Mouse (Mus musculus): ENCODE results near the gene Zfp113. TPM values are rescaled to one million over a fixed set of nuclear protein-coding genes. Genes with fewer than 3 reads are reported as not detected.
A peak's percentile ranks its signal among the peaks of the same experiment; 100 is the strongest.

Gene Zfp113
- polyA plus RNA-seq (2015; fragmentation: Nextera tagmentation; extraction: Ambion mirVana), result 38.9 and 40.5 TPM in 2 replicates

GRCm38 (mm10) chr5:138155443-138155976, at the start of gene Zfp113:
TSS of gene Zfp113 (minus strand) at chr5:138155744.
- peak within 1 kb of the TSS; percentile 97 for H3K9ac ChIP-seq
- WGBS, result under 1% methylated on average over 31 of the region's 31 CpGs
- H3K4me2 ChIP-seq, result peak within 1 kb of the TSS; percentile 75
- ATAC-seq (ENCODE audit: low FRiP score), result peak; percentile 96
- H3K27me3 ChIP-seq, result no peaks in the 10 kb centered on the region
- peak within 1 kb of the TSS; percentile 80 for H3K4me3 ChIP-seq
- peaks cover 23% of the 10 kb centered on the region for H3K36me3 ChIP-seq
- H3K4me1 ChIP-seq (replicated peaks), result peaks cover 16% of the 10 kb centered on the region
- H3K27ac ChIP-seq, result peak within 1 kb of the TSS; percentile 99
- H3K9me3 ChIP-seq, result no peaks in the 10 kb centered on the region

GRCm38 (mm10) chr5:138202086-138202485, 46.5 kb upstream of the Zfp113 start:
- no peak overlapping the region for H3K9ac ChIP-seq
- H3K4me1 ChIP-seq (replicated peaks), result no peaks in the 10 kb centered on the region
- H3K27ac ChIP-seq, result no peak overlapping the region
- no peaks in the 10 kb centered on the region for H3K9me3 ChIP-seq
- H3K27me3 ChIP-seq, result no peaks in the 10 kb centered on the region
- H3K4me2 ChIP-seq, result no peak overlapping the region
- WGBS, result 85% methylated on average over 3 of the region's 3 CpGs
- no peak overlapping the region for H3K4me3 ChIP-seq
- ATAC-seq (ENCODE audit: low FRiP score), result no peak
- no peaks in the 10 kb centered on the region for H3K36me3 ChIP-seq

GRCm38 (mm10) chr5:138199576-138199975, 44.0 kb upstream of the Zfp113 start:
- 11% methylated on average over 1 of the region's 1 CpGs for WGBS
- H3K27me3 ChIP-seq, result no peaks in the 10 kb centered on the region
- H3K4me2 ChIP-seq, result no peak overlapping the region
- peaks cover 12% of the 10 kb centered on the region for H3K4me1 ChIP-seq (replicated peaks)
- H3K9ac ChIP-seq, result no peak overlapping the region
- no peak overlapping the region for H3K27ac ChIP-seq
- no peaks in the 10 kb centered on the region for H3K9me3 ChIP-seq
- no peaks in the 10 kb centered on the region for H3K36me3 ChIP-seq
- no peak for ATAC-seq (ENCODE audit: low FRiP score)
- no peak overlapping the region for H3K4me3 ChIP-seq

- Histone ChIP-seq H3K27ac (no peak overlapping the region), H3K9me3 (no peaks in the 10 kb centered on the region), H3K4me3 (peak overlapping the region; percentile 68), H3K27me3 (no peaks in the 10 kb centered on the region), H3K36me3 (peaks cover 28% of the 10 kb centered on the region), H3K4me1 (replicated peaks) (peaks cover 19% of the 10 kb centered on the region), H3K9ac (peak overlapping the region; percentile 87), H3K4me2 (peak overlapping the region; percentile 94)
- ATAC-seq (ENCODE audit: low FRiP score), result no peak
- 72% methylated on average over 7 of the region's 7 CpGs for WGBS
These were observed 39.9 kb upstream of the Zfp113 start for GRCm38 (mm10) chr5:138195463-138195862.

- peak; percentile 73 for ATAC-seq (ENCODE audit: low FRiP score)
- Histone ChIP-seq H3K9me3 (no peaks in the 10 kb centered on the region), H3K4me3 (peak overlapping the region; percentile 68), H3K36me3 (peaks cover 33% of the 10 kb centered on the region), H3K9ac (peak overlapping the region; percentile 87), H3K27me3 (no peaks in the 10 kb centered on the region), H3K4me2 (peak overlapping the region; percentile 94), H3K4me1 (replicated peaks) (peaks cover 19% of the 10 kb centered on the region), H3K27ac (peak overlapping the region; percentile 92)
- WGBS, result 1% methylated on average over 29 of the region's 29 CpGs
These were observed 39.3 kb upstream of the Zfp113 start for GRCm38 (mm10) chr5:138194755-138195345.

GRCm38 (mm10) chr5:138193771-138194727, 38.5 kb upstream of the Zfp113 start, which contains the start of gene Mblac1:
TSS of gene Mblac1 (plus strand) at chr5:138194314.
- Histone ChIP-seq H3K9ac (peak within 1 kb of the TSS; percentile 87), H3K4me3 (peak within 1 kb of the TSS; percentile 68), H3K4me2 (peak within 1 kb of the TSS; percentile 94), H3K27me3 (no peaks in the 10 kb centered on the region), H3K36me3 (peaks cover 36% of the 10 kb centered on the region), H3K27ac (peak within 1 kb of the TSS; percentile 92), H3K4me1 (replicated peaks) (peaks cover 20% of the 10 kb centered on the region), H3K9me3 (no peaks in the 10 kb centered on the region)
- 8% methylated on average over 54 of the region's 54 CpGs for WGBS
- peak; percentile 85 for ATAC-seq (ENCODE audit: low FRiP score)

GRCm38 (mm10) chr5:138187661-138188306, 32.2 kb upstream of the Zfp113 start:
- Histone ChIP-seq H3K9ac (peak overlapping the region; percentile 79), H3K27ac (peak overlapping the region; percentile 77), H3K27me3 (no peaks in the 10 kb centered on the region), H3K36me3 (peaks cover 46% of the 10 kb centered on the region), H3K4me3 (peak overlapping the region; percentile 78), H3K4me1 (replicated peaks) (peaks cover 26% of the 10 kb centered on the region), H3K4me2 (peak overlapping the region; percentile 79), H3K9me3 (no peaks in the 10 kb centered on the region)
- ATAC-seq (ENCODE audit: low FRiP score), result peak; percentile 87
- WGBS, result 0% methylated on average over 10 of the region's 10 CpGs

- no peaks in the 10 kb centered on the region for H3K9me3 ChIP-seq
- peak within 1 kb of the TSS; percentile 82 for H3K27ac ChIP-seq
- peaks cover 26% of the 10 kb centered on the region for H3K4me1 ChIP-seq (replicated peaks)
- H3K4me2 ChIP-seq, result peak within 1 kb of the TSS; percentile 79
- H3K27me3 ChIP-seq, result no peaks in the 10 kb centered on the region
- peak; percentile 83 for ATAC-seq (ENCODE audit: low FRiP score)
- 1% methylated on average over 31 of the region's 31 CpGs for WGBS
- H3K9ac ChIP-seq, result peak within 1 kb of the TSS; percentile 84
- peak within 1 kb of the TSS; percentile 78 for H3K4me3 ChIP-seq
- peaks cover 46% of the 10 kb centered on the region for H3K36me3 ChIP-seq
These were observed 31.6 kb upstream of the Zfp113 start, which contains the start of the genes Taf6 and Cnpy4 for GRCm38 (mm10) chr5:138186950-138187638. TSS of gene Taf6 (minus strand) at chr5:138187451. TSS of gene Cnpy4 (plus strand) at chr5:138187485.

- Histone ChIP-seq H3K4me3 (peak overlapping the region; percentile 73; the same call in 1 of the 2 replicates), H3K4me2 (peak overlapping the region; percentile 92), H3K9ac (no peak overlapping the region), H3K27ac (no peak overlapping the region), H3K9me3 (no peaks in the 10 kb centered on the region), H3K27me3 (no peaks in the 10 kb centered on the region), H3K4me1 (replicated peaks) (peaks cover 42% of the 10 kb centered on the region), H3K36me3 (peaks cover 54% of the 10 kb centered on the region)
- ATAC-seq (ENCODE audit: low FRiP score), result no peak
- WGBS, result 78% methylated on average over 3 of the region's 3 CpGs
These were observed 17.7 kb upstream of the Zfp113 start for GRCm38 (mm10) chr5:138173217-138173616.

GRCm38 (mm10) chr5:138171695-138172491, 16.3 kb upstream of the Zfp113 start, which contains the start of the genes Ap4m1 and Mcm7:
TSS of gene Ap4m1 (plus strand) at chr5:138172002.
TSS of gene Mcm7 (minus strand) at chr5:138172422.
- peaks cover 54% of the 10 kb centered on the region for H3K36me3 ChIP-seq
- WGBS, result under 1% methylated on average over 54 of the region's 54 CpGs
- H3K4me1 ChIP-seq (replicated peaks), result peaks cover 44% of the 10 kb centered on the region
- peak within 1 kb of the TSS; percentile 92 for H3K4me2 ChIP-seq
- H3K4me3 ChIP-seq, result peak within 1 kb of the TSS; percentile 73
- H3K9me3 ChIP-seq, result no peaks in the 10 kb centered on the region
- peak within 1 kb of the TSS; percentile 76 for H3K9ac ChIP-seq
- no peaks in the 10 kb centered on the region for H3K27me3 ChIP-seq
- peak within 1 kb of the TSS; percentile 92 for H3K27ac ChIP-seq
- peak; percentile 95 for ATAC-seq (ENCODE audit: low FRiP score)

All from hindbrain, embryonic 13.5 days (tissue).